Mouse (Mus musculus): ENCODE measurements around the gene Plxna1. TPM values are rescaled to one million over a fixed set of nuclear protein-coding genes. Genes with fewer than 3 reads are reported as not detected.

Gene Plxna1
- polyA plus RNA-seq, 1 experiment from 2014 or later = 17.3 TPM

DNA sequence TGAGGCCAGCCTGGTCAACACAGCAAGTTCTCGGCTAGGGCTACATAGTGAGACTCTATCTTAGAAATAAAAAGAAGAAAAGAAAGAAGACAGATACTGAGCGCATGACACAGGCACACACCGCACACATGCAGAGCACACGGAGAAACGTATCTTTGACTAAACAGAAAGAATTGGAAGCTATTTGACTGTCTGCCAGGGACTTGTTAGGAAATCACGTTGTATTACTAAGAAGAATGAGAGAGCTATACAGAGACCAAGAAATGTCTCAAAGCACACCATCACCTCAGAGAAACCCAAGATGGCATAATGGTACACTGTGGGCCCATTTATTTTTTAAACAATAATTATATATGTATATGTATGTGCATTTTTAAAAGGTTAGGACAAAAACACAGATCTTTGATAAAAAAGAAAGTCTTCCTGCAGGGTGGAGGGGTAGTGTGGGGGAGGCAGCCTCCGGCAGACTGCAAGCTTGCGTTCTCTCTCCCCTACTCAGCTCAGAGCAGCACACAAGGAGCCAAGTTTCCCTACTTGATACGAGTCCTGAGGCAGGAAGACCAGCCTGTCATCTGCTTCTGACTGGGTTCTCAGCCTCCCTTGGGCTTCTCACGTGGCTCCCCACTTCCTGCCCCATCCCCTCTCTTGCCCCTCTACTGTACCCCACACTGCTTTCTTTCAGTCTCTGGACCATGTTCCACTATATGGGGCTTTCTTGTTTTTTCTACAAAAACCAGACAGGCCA is 90.5 kb downstream of the Plxna1 start:
- Histone ChIP-seq H3K9me3 (ENCODE audit: control insufficient read depth, low read depth, low read length) (no peaks in the 10 kb centered on the region), H3K27ac (ENCODE audit: low read length) (no peak overlapping the region), H3K9ac (replicated peaks; ENCODE audit: low read depth, low read length) (no peak overlapping the region), H3K4me2 (replicated peaks; ENCODE audit: low read depth, low read length) (no peak overlapping the region), H3K4me3 (ENCODE audit: low read depth, low read length) (no peak overlapping the region), H3K27me3 (ENCODE audit: control insufficient read depth, insufficient read depth, low read length) (no peaks in the 10 kb centered on the region), H3K36me3 (ENCODE audit: control insufficient read depth, insufficient read depth, low read length) (no peaks in the 10 kb centered on the region), H3K4me1 (ENCODE audit: control insufficient read depth, insufficient read depth, low read length) (no peaks in the 10 kb centered on the region)
- WGBS = 55% methylated on average over 10 of the region's 10 CpGs
- ATAC-seq (ENCODE audit: insufficient number of reproducible peaks, insufficient read depth, low FRiP score, low read depth) = no peak

DNA sequence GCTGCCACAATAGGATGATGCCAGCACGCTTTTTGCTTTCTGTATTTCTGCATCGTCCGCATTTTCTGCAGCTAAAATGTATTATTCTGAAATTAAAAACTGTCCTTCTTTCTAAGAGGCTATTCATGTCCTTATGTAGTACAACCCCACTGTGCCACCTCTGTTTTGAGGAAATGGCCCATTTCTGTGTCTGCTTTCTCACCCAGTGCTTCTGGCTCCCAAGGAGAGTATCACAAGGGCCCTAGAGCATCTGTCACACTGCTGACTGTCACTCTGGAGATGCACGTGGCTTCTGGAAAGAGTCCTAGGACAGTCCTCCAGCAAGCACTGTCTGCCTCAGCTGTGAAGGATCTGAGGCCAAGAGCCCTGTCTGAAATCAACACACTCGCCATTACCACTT is 95.2 kb downstream of the Plxna1 start:
- ATAC-seq (ENCODE audit: insufficient number of reproducible peaks, insufficient read depth, low FRiP score, low read depth) = no peak
- Histone ChIP-seq H3K4me1 (ENCODE audit: control insufficient read depth, insufficient read depth, low read length) (no peaks in the 10 kb centered on the region), H3K27me3 (ENCODE audit: control insufficient read depth, insufficient read depth, low read length) (no peaks in the 10 kb centered on the region), H3K9me3 (ENCODE audit: control insufficient read depth, low read depth, low read length) (no peaks in the 10 kb centered on the region), H3K9ac (replicated peaks; ENCODE audit: low read depth, low read length) (no peak overlapping the region), H3K4me2 (replicated peaks; ENCODE audit: low read depth, low read length) (no peak overlapping the region), H3K36me3 (ENCODE audit: control insufficient read depth, insufficient read depth, low read length) (no peaks in the 10 kb centered on the region), H3K4me3 (ENCODE audit: low read depth, low read length) (no peak overlapping the region), H3K27ac (ENCODE audit: low read length) (no peak overlapping the region)
- WGBS = 76% methylated on average over 5 of the region's 5 CpGs

Other genes with a start within 250 kb of the Plxna1 start
- gene Chchd6, start 233.0 kb upstream of the Plxna1 start, polyA plus RNA-seq (2014; fragmentation: Nextera tagmentation; extraction: Ambion mirVana) = 50.9 and 62.0 TPM in 2 replicates